Mouse (Mus musculus) cerebellum, adult 2 months (tissue): ENCODE data around the gene Bri3. TPM values are rescaled to one million over a fixed set of nuclear protein-coding genes. Genes with fewer than 3 reads are reported as not detected.

Experiments used
- DNase-seq, 2 experiments: peaks; one replicate each; pipeline ENCODE4 v3.0.0; 2021
- H3K27ac ChIP-seq: fragments of 200-500 bp; 2 replicates; pipeline ENCODE4 v1.5.1; 2012; ENCODE audit warnings: low read length, control low read depth, inconsistent platforms; ENCODE audit not compliant: insufficient read depth
- H3K27me3 ChIP-seq: fragments of 200-500 bp; 2 replicates; pipeline ENCODE4 v1.6.1; 2012; ENCODE audit warnings: inconsistent platforms, mild to moderate bottlenecking, low read length, moderate library complexity; ENCODE audit not compliant: control insufficient read depth, insufficient read depth
- H3K4me1 ChIP-seq: fragments of 200-500 bp; 2 replicates; pipeline ENCODE4 v1.6.1; 2011; ENCODE audit warnings: low read length; ENCODE audit not compliant: control insufficient read depth, insufficient read depth
- H3K4me3 ChIP-seq: fragments of 200-500 bp; replicated peaks from 2 replicates; pipeline ENCODE3; 2011; ENCODE audit warnings: mild to moderate bottlenecking, low read depth, low read length, control low read depth; ENCODE audit not compliant: insufficient read depth
- CTCF ChIP-seq: fragments of 200-500 bp; IDR thresholded peaks from 2 replicates; pipeline ENCODE4 v1.5.1; 2011; ENCODE audit warnings: low read depth, mild to moderate bottlenecking, control low read depth, low read length, moderate library complexity, borderline replicate concordance; ENCODE audit not compliant: insufficient read depth
- POLR2A ChIP-seq: fragments of 200-500 bp; IDR thresholded peaks from 2 replicates; pipeline ENCODE4 v1.6.1; 2011; ENCODE audit warnings: low read length, control low read depth, borderline replicate concordance; ENCODE audit not compliant: insufficient read depth
- WGBS: fragments of 180-500 bp; shearing (Covaris S2); methylation state at CpG from one replicate; pipeline ENCODE4 v1.1.7; 2018; 5-methylcytosine and 5-hydroxymethylcytosine counted together
- polyA plus RNA-seq: library from polyadenylated mRNA; depleted of rRNA; stranded (reverse); fragments of >200 nt; gene quantifications from 2 replicates; pipeline ENCODE4 v1.2.3, GENCODE M21; 2012

Bri3 gene
- polyA plus RNA-seq, 1 experiment: 72.5 TPM

DNA sequence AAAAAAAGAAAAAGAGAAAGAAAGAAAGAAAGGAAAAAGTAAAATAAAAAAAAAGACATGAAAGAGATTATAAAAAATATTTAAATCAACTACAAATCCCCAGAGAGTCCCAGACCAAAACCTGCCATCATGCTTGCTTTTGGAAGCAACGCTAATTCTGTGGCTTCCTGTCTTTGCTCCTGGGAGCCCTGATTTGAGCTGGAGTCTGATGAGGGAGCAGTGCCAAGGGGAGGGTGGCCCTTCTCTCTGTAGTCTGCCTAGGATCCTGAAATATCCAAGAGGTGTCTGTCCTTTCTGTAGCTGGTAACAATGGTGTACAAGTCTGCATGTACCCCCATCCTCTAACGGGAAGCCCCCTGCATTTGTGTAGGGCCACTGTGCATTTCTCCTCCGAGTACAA, 26.9 kb downstream of the Bri3 start:
- TF ChIP-seq POLR2A (no peak), CTCF (no peak)
- 66% methylated on average over 3 of the region's 3 CpGs for WGBS
- Histone ChIP-seq H3K27me3 (no peaks in the 10 kb centered on the region), H3K27ac (no peak overlapping the region), H3K4me3 (no peak overlapping the region), H3K4me1 (0 out of 2 replicates have a peak, but pooled peaks cover 3% of the 10 kb centered on the region)
- DNase-seq: no peak

GRCm38 (mm10) chr5:144271772-144272171, 27.5 kb downstream of the Bri3 start:
- no peak overlapping the region for H3K4me3 ChIP-seq
- 62% methylated on average over 5 of the region's 5 CpGs for WGBS
- H3K27ac ChIP-seq: no peak overlapping the region
- H3K4me1 ChIP-seq: 0 out of 2 replicates have a peak, but pooled peaks cover 3% of the 10 kb centered on the region
- no peaks in the 10 kb centered on the region for H3K27me3 ChIP-seq
- DNase-seq: no peak
- no peak for TF ChIP-seq POLR2A
- no peak for TF ChIP-seq CTCF

GRCm38 (mm10) chr5:144274904-144275303, 30.7 kb downstream of the Bri3 start:
- H3K4me3 ChIP-seq: no peak overlapping the region

DNA sequence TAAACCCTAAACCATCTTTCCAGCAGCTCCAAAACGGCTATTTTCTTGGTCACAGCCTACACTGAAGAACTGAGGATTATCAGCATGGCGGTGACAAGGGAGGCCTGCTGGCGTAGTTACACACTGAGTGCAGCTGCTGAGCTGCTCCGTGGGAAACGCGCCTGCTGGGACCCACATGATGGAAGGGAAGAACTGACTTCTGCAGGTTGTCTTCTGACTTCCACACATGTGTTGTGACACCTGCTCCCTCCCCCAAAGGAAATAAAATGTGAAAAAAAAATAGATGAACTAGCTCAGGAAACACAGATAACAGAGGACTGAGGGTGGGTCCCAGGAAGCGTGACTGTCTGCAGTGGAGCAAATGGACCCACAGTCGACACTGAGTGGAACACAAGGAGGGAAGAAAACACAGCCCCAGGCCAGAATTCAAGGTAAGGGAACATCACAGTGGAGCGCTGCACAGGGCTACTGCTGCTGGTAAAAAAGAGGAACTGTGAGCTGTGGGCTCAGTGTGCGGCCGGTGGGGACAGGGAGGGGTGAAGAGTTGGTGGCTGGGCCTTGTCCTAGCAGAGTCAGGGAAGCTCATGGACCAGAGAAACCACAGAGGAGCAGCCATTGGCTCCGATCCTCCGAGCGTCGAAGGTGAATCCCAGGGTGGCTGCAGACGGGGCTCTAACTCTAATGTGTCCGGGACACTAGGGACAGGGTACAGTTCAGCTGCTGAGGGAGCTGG, 32.8 kb downstream of the Bri3 start:
- Histone ChIP-seq H3K4me1 (no peaks in the 10 kb centered on the region), H3K27me3 (no peaks in the 10 kb centered on the region), H3K4me3 (no peak overlapping the region), H3K27ac (no peak overlapping the region)
- WGBS: 80% methylated on average over 17 of the region's 17 CpGs
- TF ChIP-seq POLR2A (no peak), CTCF (no peak)
- DNase-seq: no peak

More at GRCm38 (mm10) chr5:144274904-144275303, 30.7 kb downstream of the Bri3 start:
- H3K27me3 ChIP-seq: no peaks in the 10 kb centered on the region
- no peak for DNase-seq
- no peaks in the 10 kb centered on the region for H3K4me1 ChIP-seq
- H3K27ac ChIP-seq: no peak overlapping the region
- TF ChIP-seq POLR2A (no peak), CTCF (no peak)
- 51% methylated on average over 6 of the region's 6 CpGs for WGBS

- no peak for DNase-seq
- Histone ChIP-seq H3K27ac (no peak overlapping the region), H3K4me3 (no peak overlapping the region), H3K27me3 (no peaks in the 10 kb centered on the region), H3K4me1 (peaks cover 5% of the 10 kb centered on the region)
- WGBS: 54% methylated on average over 12 of the region's 13 CpGs
- TF ChIP-seq POLR2A: no peak
- TF ChIP-seq CTCF: no peak
Observed at GRCm38 (mm10) chr5:144278374-144278960, 34.2 kb downstream of the Bri3 start.

DNA sequence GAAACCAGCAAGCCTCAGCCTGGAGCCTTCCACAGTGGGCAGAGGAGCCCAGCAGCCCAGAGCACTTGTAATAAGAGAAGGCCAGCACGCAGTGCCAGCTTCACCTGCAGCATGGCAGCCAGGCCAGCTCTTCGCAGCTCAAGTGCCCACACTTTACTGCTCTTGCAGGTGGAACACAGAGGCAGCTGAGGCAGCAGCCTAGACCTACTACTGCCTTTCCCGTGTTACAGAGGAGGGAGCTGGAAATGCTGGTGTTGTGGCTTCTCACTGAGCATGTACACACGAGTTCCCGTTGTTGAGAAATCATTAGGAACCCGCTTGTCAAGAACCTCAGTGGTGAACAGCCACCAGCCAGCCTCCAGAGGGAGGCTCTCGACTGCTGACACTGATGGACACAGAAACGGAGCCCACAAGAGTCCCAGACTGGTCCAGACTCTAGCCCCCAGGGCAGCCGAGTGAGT, 34.9 kb downstream of the Bri3 start:
- no peak for DNase-seq
- peaks cover 5% of the 10 kb centered on the region for H3K4me1 ChIP-seq
- WGBS: 89% methylated on average over 9 of the region's 9 CpGs
- no peak for TF ChIP-seq POLR2A
- no peak for TF ChIP-seq CTCF
- no peak overlapping the region for H3K4me3 ChIP-seq
- H3K27me3 ChIP-seq: no peaks in the 10 kb centered on the region
- no peak overlapping the region for H3K27ac ChIP-seq

DNA sequence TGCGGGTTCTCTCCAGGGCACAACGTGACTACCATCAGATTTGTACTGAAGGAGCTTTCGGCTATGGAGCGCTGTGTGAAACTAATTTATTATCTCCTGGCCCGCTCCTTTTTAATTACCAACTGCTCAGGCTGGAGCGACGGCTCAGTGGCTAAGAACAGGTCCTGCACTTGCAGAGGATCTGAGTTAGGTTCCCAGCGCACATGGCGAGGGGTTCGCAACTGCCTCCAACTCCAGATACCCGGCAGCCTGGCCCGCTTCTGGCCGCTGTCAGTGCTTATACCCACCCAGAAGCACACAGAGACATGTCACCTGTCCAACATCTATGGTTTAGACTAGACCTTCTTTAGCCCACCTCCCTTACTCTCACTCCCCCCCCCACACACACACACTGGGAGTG, 35.7 kb downstream of the Bri3 start:
- Histone ChIP-seq H3K4me1 (peaks cover 5% of the 10 kb centered on the region), H3K27me3 (no peaks in the 10 kb centered on the region), H3K4me3 (no peak overlapping the region), H3K27ac (no peak overlapping the region)
- no peak for DNase-seq
- 97% methylated on average over 13 of the region's 13 CpGs for WGBS
- TF ChIP-seq CTCF (no peak), POLR2A (no peak)
